ENCODE assay signal across 9 mouse cellular contexts in genomic region chr4:120223805-120224204, GRCm38 (mm10).
DNase-seq lines count a peak whose midpoint lies in the region; TF ChIP-seq lines count a peak whose summit lies in the region.
"Had no signal": no experiment of that assay in that cellular context is flagged by ENCODE, and none has a peak within 500 bp of the region (broad histone marks: within the 10 kb centered on the region; RNA-seq: fewer than 3 reads in every experiment).

No protein-coding gene starts in this region.

- H3K4me3 ChIP-seq in myocyte = no peak overlapping the region
- H3K4me3 ChIP-seq: liver, embryonic 15.5 days; neural tube, embryonic 13.5 days had no signal

- H3K27me3 ChIP-seq in myocyte (ENCODE audit: control insufficient read depth, insufficient read depth, insufficient read length) = no peaks in the 10 kb centered on the region
- H3K27me3 ChIP-seq: liver, embryonic 15.5 days; neural tube, embryonic 13.5 days had no signal

- H3K4me2 ChIP-seq in myocyte (ENCODE audit: low read depth) = peak overlapping the region; percentile 62
- H3K4me2 ChIP-seq: liver, embryonic 15.5 days; neural tube, embryonic 13.5 days had no signal

- intact Hi-C loops in heart, postnatal 36 days (cut with DNase I) = loop anchor here (2.0 kb wide), 2 partner anchors 75 to 157 kb away; no protein-coding TSS in a partner anchor

- H3ac ChIP-seq in myocyte (ENCODE audit: control insufficient read depth, insufficient read length) = no peak overlapping the region

- TF ChIP-seq POLR2A in myocyte (IDR thresholded peaks at IDR 0.05; ENCODE audit: insufficient read length, low read depth) = peak; percentile 60

- no peaks in the 10 kb centered on the region for H3K79me2 ChIP-seq in myocyte (ENCODE audit: control insufficient read depth, insufficient read depth)

- H3K36me3 ChIP-seq in myocyte (ENCODE audit: control insufficient read depth, insufficient read depth) = no peaks in the 10 kb centered on the region
- H3K36me3 ChIP-seq: liver, embryonic 15.5 days; neural tube, embryonic 13.5 days had no signal

- DNase-seq in layer of hippocampus, postnatal 36 days = peak; percentile 23 to 46
- no peak for DNase-seq in layer of hippocampus, adult 9-10 months (ENCODE audit: low spot score)
- DNase-seq in cerebellum, postnatal 25 days = peak; percentile 51 to 73
- peak; percentile 29 to 38 for DNase-seq in heart, postnatal 36 days
- DNase-seq in adrenal gland, postnatal 14 days = no peak
- no peak for DNase-seq in right cerebral cortex, adult 2 months (ENCODE audit: low spot score in 2 of 2)

TF ChIP-seq in myocyte, 11 proteins besides CTCF, POLR2A, EP300 and RAD21:
- TF ChIP-seq MYOD1 (IDR thresholded peaks at IDR 0.05; ENCODE audit: control insufficient read depth in 1 of 3, insufficient read length in 2 of 3, low read depth in 2 of 3) (peak; percentile 71 to 99 (median 94)), CEBPB (IDR thresholded peaks at IDR 0.05; ENCODE audit: insufficient read depth, poor library complexity, severe bottlenecking) (no peak), MYOG (IDR thresholded peaks at IDR 0.05; ENCODE audit: control insufficient read depth in 1 of 3, insufficient read depth in 1 of 3, insufficient read length in 2 of 3, low read depth in 2 of 3) (peak; percentile 81 to 100 (median 95)), TCF3 (IDR thresholded peaks at IDR 0.05; ENCODE audit: insufficient read length, low read depth) (peak; percentile 89), REST (IDR thresholded peaks at IDR 0.05; ENCODE audit: insufficient read depth, insufficient read length) (no peak), TCF12 (IDR thresholded peaks at IDR 0.05; ENCODE audit: insufficient read depth, poor library complexity, severe bottlenecking) (peak; percentile 88)

Comparison
In these comparisons a context has a peak if more than half of its experiments do, and no peak if none do; other contexts are left out.
1. DNase-seq: peak in layer of hippocampus, postnatal 36 days (2 of 2), cerebellum, postnatal 25 days (2 of 2) and heart, postnatal 36 days (2 of 2); none in layer of hippocampus, adult 9-10 months (single experiment), adrenal gland, postnatal 14 days (single experiment) and right cerebral cortex, adult 2 months (0 of 2).